Mouse (Mus musculus): ENCODE measurements around the gene Fgf3. TPM values are rescaled to one million over a fixed set of nuclear protein-coding genes. Genes with fewer than 3 reads are reported as not detected.

The Fgf3 gene
- polyA plus RNA-seq, 1 experiment from 2014 or later: 0.59 TPM

- Histone ChIP-seq H3K27ac (ENCODE audit: low read depth, low read length) (no peak within 1 kb of the TSS), H3K4me1 (replicated peaks; ENCODE audit: control insufficient read depth, insufficient read depth, low read length) (no peaks in the 10 kb centered on the region), H3K4me3 (ENCODE audit: low read depth, low read length) (no peak within 1 kb of the TSS), H3K27me3 (ENCODE audit: control insufficient read depth, insufficient read depth, low read length) (peaks cover 2% of the 10 kb centered on the region; the same call in 1 of the 2 replicates), H3K36me3 (ENCODE audit: control insufficient read depth, insufficient read depth, low read length) (no peaks in the 10 kb centered on the region), H3K4me2 (replicated peaks; ENCODE audit: low read depth, low read length) (no peak within 1 kb of the TSS), H3K9ac (ENCODE audit: low read depth, low read length) (no peak within 1 kb of the TSS), H3K9me3 (ENCODE audit: control insufficient read depth, low read length) (no peaks in the 10 kb centered on the region)
- DNase-seq (ENCODE audit: low spot score) (no peak), ATAC-seq (ENCODE audit: low FRiP score) (no peak)
Measured at GRCm38 (mm10) chr7:144847067-144847466, 9.2 kb downstream of the Fgf3 start, which contains the start of gene Fgf4. Fgf4 (plus strand) TSS chr7:144847367.

- no peak overlapping the region for H3K4me3 ChIP-seq (ENCODE audit: low read depth, low read length)
- H3K4me2 ChIP-seq (replicated peaks; ENCODE audit: low read depth, low read length): no peak overlapping the region
- no peaks in the 10 kb centered on the region for H3K36me3 ChIP-seq (ENCODE audit: control insufficient read depth, insufficient read depth, low read length)
- no peaks in the 10 kb centered on the region for H3K9me3 ChIP-seq (ENCODE audit: control insufficient read depth, low read length)
- ATAC-seq (ENCODE audit: low FRiP score) (no peak), DNase-seq (ENCODE audit: low spot score) (no peak)
- no peak overlapping the region for H3K9ac ChIP-seq (ENCODE audit: low read depth, low read length)
- no peaks in the 10 kb centered on the region for H3K4me1 ChIP-seq (replicated peaks; ENCODE audit: control insufficient read depth, insufficient read depth, low read length)
- H3K27ac ChIP-seq (ENCODE audit: low read depth, low read length): no peak overlapping the region
- WGBS: 58% methylated on average over 3 of the region's 3 CpGs
- H3K27me3 ChIP-seq (ENCODE audit: control insufficient read depth, insufficient read depth, low read length): no peaks in the 10 kb centered on the region
Measured at GRCm38 (mm10) chr7:144851321-144851720, 13.4 kb downstream of the Fgf3 start.

GRCm38 (mm10) chr7:144854966-144855365 lies 17.1 kb downstream of the Fgf3 start:
- H3K4me3 ChIP-seq (ENCODE audit: low read depth, low read length): no peak overlapping the region
- H3K27me3 ChIP-seq (ENCODE audit: control insufficient read depth, insufficient read depth, low read length): peaks cover 10% of the 10 kb centered on the region
- H3K4me2 ChIP-seq (replicated peaks; ENCODE audit: low read depth, low read length): no peak overlapping the region
- 57% methylated on average over 3 of the region's 3 CpGs for WGBS
- H3K9ac ChIP-seq (ENCODE audit: low read depth, low read length): no peak overlapping the region
- DNase-seq (ENCODE audit: low spot score) (no peak), ATAC-seq (ENCODE audit: low FRiP score) (no peak)
- H3K27ac ChIP-seq (ENCODE audit: low read depth, low read length): no peak overlapping the region
- no peaks in the 10 kb centered on the region for H3K36me3 ChIP-seq (ENCODE audit: control insufficient read depth, insufficient read depth, low read length)
- H3K9me3 ChIP-seq (ENCODE audit: control insufficient read depth, low read length): no peaks in the 10 kb centered on the region
- H3K4me1 ChIP-seq (replicated peaks; ENCODE audit: control insufficient read depth, insufficient read depth, low read length): no peaks in the 10 kb centered on the region

DNA sequence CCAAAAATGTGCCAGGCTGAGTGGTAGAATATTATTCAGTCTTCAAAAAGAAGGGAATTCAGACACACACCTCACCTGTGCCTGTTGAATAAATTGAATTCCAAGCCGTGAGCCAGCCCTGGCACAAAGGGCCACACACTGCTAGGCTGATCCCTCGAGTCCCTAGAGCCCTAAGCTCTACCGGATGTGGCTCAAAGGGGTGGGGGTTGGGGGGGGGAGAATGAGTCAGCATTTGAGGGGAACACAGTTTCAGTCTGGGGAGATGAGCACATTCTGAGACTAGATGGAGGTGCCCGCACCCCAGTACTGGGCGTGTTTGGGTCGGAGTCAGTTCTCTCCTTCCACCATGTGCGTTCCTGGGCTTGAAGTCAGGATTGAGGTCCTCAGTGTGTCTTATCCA lies 19.3 kb downstream of the Fgf3 start:
- Histone ChIP-seq H3K4me3 (ENCODE audit: low read depth, low read length) (no peak overlapping the region), H3K4me2 (replicated peaks; ENCODE audit: low read depth, low read length) (no peak overlapping the region), H3K27me3 (ENCODE audit: control insufficient read depth, insufficient read depth, low read length) (peaks cover 32% of the 10 kb centered on the region), H3K9me3 (ENCODE audit: control insufficient read depth, low read length) (no peaks in the 10 kb centered on the region), H3K9ac (ENCODE audit: low read depth, low read length) (no peak overlapping the region), H3K36me3 (ENCODE audit: control insufficient read depth, insufficient read depth, low read length) (no peaks in the 10 kb centered on the region), H3K27ac (ENCODE audit: low read depth, low read length) (no peak overlapping the region), H3K4me1 (replicated peaks; ENCODE audit: control insufficient read depth, insufficient read depth, low read length) (peaks cover 7% of the 10 kb centered on the region; the same call in 1 of the 2 replicates)
- WGBS: 92% methylated on average over 7 of the region's 7 CpGs
- ATAC-seq (ENCODE audit: low FRiP score) (no peak), DNase-seq (ENCODE audit: low spot score) (no peak)

DNA sequence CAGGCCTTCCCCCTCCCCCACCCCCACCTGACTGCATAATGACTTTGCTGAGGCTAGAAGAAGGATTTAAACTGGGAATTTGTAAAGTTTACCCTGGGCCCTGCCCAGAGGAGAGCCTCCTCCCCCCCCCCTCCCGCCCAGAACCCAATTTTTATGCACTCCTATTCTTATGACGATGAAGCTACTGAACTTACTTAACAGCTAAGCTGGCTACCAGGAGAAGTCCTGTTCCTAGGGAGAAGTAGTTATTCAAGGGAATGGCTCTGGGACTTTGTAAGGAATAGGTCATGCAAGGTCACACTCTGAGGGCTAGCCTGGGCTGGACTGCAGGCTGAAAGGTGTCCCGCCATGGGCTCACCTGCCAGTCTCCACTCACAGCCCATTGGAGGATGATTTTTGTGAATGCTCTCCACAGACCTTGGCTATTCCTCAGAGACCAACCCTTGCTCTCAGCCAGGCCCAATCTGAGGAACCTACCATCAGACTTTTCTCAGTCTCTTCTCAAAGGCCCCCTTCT lies 20.0 kb downstream of the Fgf3 start:
- Histone ChIP-seq H3K4me1 (replicated peaks; ENCODE audit: control insufficient read depth, insufficient read depth, low read length) (peaks cover 8% of the 10 kb centered on the region; the same call in 1 of the 2 replicates), H3K4me3 (ENCODE audit: low read depth, low read length) (no peak overlapping the region), H3K9me3 (ENCODE audit: control insufficient read depth, low read length) (no peaks in the 10 kb centered on the region), H3K4me2 (replicated peaks; ENCODE audit: low read depth, low read length) (no peak overlapping the region), H3K36me3 (ENCODE audit: control insufficient read depth, insufficient read depth, low read length) (no peaks in the 10 kb centered on the region), H3K27ac (ENCODE audit: low read depth, low read length) (no peak overlapping the region), H3K9ac (ENCODE audit: low read depth, low read length) (no peak overlapping the region), H3K27me3 (ENCODE audit: control insufficient read depth, insufficient read depth, low read length) (peaks cover 38% of the 10 kb centered on the region)
- WGBS: 76% methylated on average over 3 of the region's 3 CpGs
- ATAC-seq (ENCODE audit: low FRiP score) (no peak), DNase-seq (ENCODE audit: low spot score) (no peak)

DNA sequence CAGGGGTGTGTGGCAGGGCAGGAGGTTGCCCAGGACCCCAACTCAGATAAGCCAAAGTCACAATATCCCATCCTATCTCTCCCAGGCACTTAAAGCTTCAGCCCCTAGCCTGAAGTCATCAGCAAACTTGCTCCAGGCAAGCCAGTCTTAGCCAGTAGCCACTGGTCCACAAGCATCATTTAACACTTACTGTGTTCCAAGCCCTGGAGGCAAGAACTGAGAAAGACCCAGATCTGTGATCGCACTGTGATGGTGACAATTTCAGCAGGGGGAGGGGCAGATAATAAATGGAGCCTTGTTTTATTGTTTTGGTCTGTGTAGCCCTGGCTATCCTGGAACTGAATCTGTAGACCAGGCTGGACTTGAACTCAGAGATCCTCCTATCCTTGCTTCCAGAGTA lies 20.8 kb downstream of the Fgf3 start:
- DNase-seq (ENCODE audit: low spot score) (no peak), ATAC-seq (ENCODE audit: low FRiP score) (no peak)
- Histone ChIP-seq H3K27me3 (ENCODE audit: control insufficient read depth, insufficient read depth, low read length) (peaks cover 44% of the 10 kb centered on the region), H3K27ac (ENCODE audit: low read depth, low read length) (no peak overlapping the region), H3K9ac (ENCODE audit: low read depth, low read length) (no peak overlapping the region), H3K4me1 (replicated peaks; ENCODE audit: control insufficient read depth, insufficient read depth, low read length) (peaks cover 8% of the 10 kb centered on the region; the same call in 1 of the 2 replicates), H3K9me3 (ENCODE audit: control insufficient read depth, low read length) (no peaks in the 10 kb centered on the region), H3K4me3 (ENCODE audit: low read depth, low read length) (no peak overlapping the region), H3K4me2 (replicated peaks; ENCODE audit: low read depth, low read length) (no peak overlapping the region), H3K36me3 (ENCODE audit: control insufficient read depth, insufficient read depth, low read length) (no peaks in the 10 kb centered on the region)
- WGBS: 92% methylated on average over 1 of the region's 1 CpGs

DNA sequence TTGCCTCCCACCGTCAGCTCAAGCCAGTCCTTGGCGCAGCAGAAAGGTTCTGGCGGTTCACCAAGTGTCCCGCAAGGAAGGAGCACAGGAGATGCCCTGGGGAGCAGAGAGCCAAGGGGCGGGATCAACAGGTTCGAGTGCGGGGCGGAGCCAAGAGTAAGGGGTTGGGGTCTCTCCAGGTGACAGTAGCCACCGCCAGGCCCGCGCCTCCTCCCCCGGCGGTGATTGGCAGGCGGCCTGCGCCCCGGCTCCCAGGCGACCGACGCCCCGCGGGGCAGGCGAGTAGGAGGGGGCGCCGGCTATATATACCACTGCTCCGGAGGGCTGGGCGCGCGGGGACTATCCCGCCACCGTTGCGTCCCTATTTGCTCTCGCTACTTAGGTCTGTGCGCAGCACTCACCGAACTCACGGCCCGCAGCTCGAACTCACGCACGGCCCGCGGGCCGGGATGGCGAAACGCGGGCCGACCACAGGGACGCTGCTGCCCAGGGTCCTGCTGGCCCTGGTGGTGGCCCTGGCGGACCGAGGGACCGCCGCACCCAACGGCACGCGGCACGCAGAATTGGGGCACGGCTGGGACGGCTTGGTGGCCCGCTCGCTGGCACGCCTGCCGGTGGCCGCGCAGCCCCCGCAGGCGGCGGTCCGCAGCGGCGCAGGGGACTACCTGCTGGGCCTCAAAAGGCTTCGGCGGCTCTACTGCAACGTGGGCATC lies 23.3 kb downstream of the Fgf3 start:
- ATAC-seq (ENCODE audit: low FRiP score) (no peak), DNase-seq (ENCODE audit: low spot score) (peak; percentile 44)
- Histone ChIP-seq H3K27ac (ENCODE audit: low read depth, low read length) (no peak overlapping the region), H3K4me1 (replicated peaks; ENCODE audit: control insufficient read depth, insufficient read depth, low read length) (peaks cover 8% of the 10 kb centered on the region; the same call in 1 of the 2 replicates), H3K27me3 (ENCODE audit: control insufficient read depth, insufficient read depth, low read length) (peaks cover 65% of the 10 kb centered on the region), H3K9ac (ENCODE audit: low read depth, low read length) (no peak overlapping the region), H3K4me3 (ENCODE audit: low read depth, low read length) (peak overlapping the region; percentile 25), H3K36me3 (ENCODE audit: control insufficient read depth, insufficient read depth, low read length) (no peaks in the 10 kb centered on the region), H3K9me3 (ENCODE audit: control insufficient read depth, low read length) (no peaks in the 10 kb centered on the region), H3K4me2 (replicated peaks; ENCODE audit: low read depth, low read length) (peak overlapping the region; percentile 32)
- WGBS: under 1% methylated on average over 60 of the region's 72 CpGs

DNA sequence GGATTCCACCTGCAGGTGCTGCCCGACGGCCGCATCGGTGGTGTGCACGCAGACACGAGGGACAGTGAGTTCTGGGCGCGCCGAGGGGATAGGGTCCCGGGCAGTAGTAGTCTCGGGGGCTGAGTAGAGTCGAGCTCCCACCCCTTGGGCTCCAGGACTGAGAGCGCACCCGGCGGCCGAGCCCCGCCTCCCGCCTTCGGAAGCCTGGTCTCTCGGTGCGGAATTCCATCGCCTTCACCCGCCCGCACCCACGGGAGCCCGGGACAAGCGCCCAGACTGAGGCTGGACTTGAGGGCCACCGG lies 23.8 kb downstream of the Fgf3 start:
- Histone ChIP-seq H3K4me1 (replicated peaks; ENCODE audit: control insufficient read depth, insufficient read depth, low read length) (peaks cover 8% of the 10 kb centered on the region; the same call in 1 of the 2 replicates), H3K27me3 (ENCODE audit: control insufficient read depth, insufficient read depth, low read length) (peaks cover 66% of the 10 kb centered on the region), H3K9ac (ENCODE audit: low read depth, low read length) (no peak overlapping the region), H3K27ac (ENCODE audit: low read depth, low read length) (no peak overlapping the region), H3K36me3 (ENCODE audit: control insufficient read depth, insufficient read depth, low read length) (no peaks in the 10 kb centered on the region), H3K4me2 (replicated peaks; ENCODE audit: low read depth, low read length) (peak overlapping the region; percentile 32), H3K9me3 (ENCODE audit: control insufficient read depth, low read length) (no peaks in the 10 kb centered on the region), H3K4me3 (ENCODE audit: low read depth, low read length) (peak overlapping the region; percentile 13)
- ATAC-seq (ENCODE audit: low FRiP score): no peak
- WGBS: under 1% methylated on average over 27 of the region's 28 CpGs
- peak; percentile 48 for DNase-seq (ENCODE audit: low spot score)

GRCm38 (mm10) chr7:144862126-144862525 lies 24.2 kb downstream of the Fgf3 start:
- Histone ChIP-seq H3K36me3 (ENCODE audit: control insufficient read depth, insufficient read depth, low read length) (no peaks in the 10 kb centered on the region), H3K4me1 (replicated peaks; ENCODE audit: control insufficient read depth, insufficient read depth, low read length) (peaks cover 8% of the 10 kb centered on the region; the same call in 1 of the 2 replicates), H3K27me3 (ENCODE audit: control insufficient read depth, insufficient read depth, low read length) (peaks cover 66% of the 10 kb centered on the region), H3K4me3 (ENCODE audit: low read depth, low read length) (peak overlapping the region; percentile 13; the same call in 1 of the 2 replicates), H3K9me3 (ENCODE audit: control insufficient read depth, low read length) (no peaks in the 10 kb centered on the region), H3K9ac (ENCODE audit: low read depth, low read length) (no peak overlapping the region), H3K4me2 (replicated peaks; ENCODE audit: low read depth, low read length) (no peak overlapping the region), H3K27ac (ENCODE audit: low read depth, low read length) (no peak overlapping the region)
- under 1% methylated on average over 15 of the region's 15 CpGs for WGBS
- peak; percentile 43 for DNase-seq (ENCODE audit: low spot score)
- ATAC-seq (ENCODE audit: low FRiP score): no peak
